Mouse (Mus musculus): Measurements from ENCODE around the gene 4930455H04Rik.

The 4930455H04Rik gene

GRCm38 (mm10) chr3:116967967-116968366 lies at the start of gene 4930455H04Rik:
4930455H04Rik (plus strand) TSS chr3:116968267.
- DNase-seq (ENCODE audit: low read depth, low spot score), result no peak

- no peak for DNase-seq (ENCODE audit: low read depth, low spot score)
Observed at GRCm38 (mm10) chr3:116921535-116921934, 46.5 kb upstream of the 4930455H04Rik start.

DNA sequence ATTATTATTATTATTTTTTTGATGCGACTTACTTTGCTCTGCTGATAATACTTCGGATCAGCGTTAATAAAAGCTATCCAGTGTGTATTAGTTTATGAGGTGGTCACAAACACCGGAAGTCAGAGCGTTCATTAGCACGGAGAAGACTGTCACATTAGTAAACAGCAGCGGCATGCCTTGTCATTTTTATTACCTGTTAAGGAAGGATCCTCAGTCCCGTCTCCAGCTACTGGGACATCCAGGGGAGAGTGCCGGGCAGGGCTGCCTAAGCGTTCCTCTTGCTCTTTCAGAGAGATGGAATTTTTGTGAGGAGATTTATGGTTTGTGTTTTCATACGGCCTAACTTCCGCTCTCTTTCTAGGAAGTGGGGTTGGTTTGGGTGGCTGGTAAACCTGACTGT lies 45.0 kb upstream of the 4930455H04Rik start:
- DNase-seq (ENCODE audit: low read depth, low spot score), result no peak

DNA sequence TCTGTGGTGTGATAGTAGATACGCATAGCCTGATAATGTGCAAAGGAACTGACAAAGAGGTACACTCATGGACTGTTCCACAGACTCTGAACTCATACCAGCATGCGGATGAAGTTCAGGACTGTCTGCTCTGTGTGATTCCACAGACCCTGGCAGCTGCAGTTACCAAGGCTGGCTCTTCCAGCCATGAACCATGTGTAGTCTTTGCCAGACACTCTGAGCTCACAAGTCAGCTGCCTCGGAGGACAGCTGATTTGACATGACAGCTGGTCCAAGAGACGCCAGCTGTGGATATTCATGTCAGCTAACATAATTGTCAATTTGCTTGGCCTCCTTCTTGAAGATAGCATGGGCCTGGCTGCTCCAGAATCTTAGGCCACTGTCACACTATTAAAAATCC lies 39.1 kb upstream of the 4930455H04Rik start:
- DNase-seq (ENCODE audit: low read depth, low spot score), result no peak

DNA sequence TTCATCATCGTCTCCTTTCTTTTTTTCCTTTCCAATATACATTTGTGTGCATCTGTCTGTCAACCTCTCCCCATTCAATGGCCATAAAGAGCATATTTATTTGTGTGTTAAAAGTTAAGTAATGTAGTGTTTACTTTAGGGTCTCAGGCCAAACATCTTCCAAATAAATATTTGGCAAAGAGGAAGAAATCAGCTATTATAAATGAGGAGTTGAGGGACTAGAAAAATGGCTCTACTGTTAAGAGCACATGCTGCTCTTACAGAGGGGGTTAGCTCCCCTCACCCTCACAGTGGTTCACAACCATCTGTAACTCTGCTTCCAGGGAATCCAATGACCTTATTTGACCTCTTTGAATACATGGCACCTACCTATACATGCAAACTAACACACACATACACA lies 34.9 kb upstream of the 4930455H04Rik start:
- no peak for DNase-seq (ENCODE audit: low read depth, low spot score)

- no peak for DNase-seq (ENCODE audit: low read depth, low spot score)
Observed at GRCm38 (mm10) chr3:116936934-116937691, 31.0 kb upstream of the 4930455H04Rik start.

DNA sequence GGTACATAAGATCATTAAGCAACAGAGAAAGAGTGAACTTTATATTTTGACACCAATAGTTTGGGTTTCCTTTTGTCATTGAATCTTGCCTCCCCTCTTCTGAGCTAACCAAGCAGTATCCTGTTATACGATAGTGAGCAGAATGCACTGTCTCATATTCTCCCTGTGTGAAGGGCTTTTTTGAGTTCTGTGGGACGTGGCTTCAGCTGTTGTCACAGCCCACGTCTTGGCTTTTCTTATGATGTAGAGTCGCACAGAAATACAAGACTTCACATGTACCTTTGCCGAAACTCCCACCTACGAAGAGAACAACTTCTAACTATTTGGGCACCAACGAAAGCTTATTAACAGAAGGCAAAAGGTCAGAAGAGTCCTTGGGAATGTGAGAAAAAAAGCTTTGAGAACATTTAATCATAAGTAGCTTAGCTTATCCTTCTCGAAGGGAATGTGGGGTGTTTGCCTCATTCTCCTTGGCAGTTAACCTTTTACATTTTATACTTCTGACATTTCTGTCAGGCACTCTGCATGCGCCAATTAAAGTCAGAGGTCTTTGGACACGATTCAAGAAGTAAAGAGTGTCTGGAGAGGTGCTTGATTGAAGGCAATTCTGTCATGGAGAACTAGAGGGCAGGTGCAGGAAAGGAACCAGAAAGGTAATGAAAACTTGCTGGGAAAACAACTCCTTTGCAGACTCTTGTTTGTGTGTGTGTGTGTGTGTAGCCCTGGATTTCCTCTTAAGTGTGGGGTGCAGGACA lies 27.1 kb upstream of the 4930455H04Rik start:
- DNase-seq (ENCODE audit: low read depth, low spot score), result no peak

DNA sequence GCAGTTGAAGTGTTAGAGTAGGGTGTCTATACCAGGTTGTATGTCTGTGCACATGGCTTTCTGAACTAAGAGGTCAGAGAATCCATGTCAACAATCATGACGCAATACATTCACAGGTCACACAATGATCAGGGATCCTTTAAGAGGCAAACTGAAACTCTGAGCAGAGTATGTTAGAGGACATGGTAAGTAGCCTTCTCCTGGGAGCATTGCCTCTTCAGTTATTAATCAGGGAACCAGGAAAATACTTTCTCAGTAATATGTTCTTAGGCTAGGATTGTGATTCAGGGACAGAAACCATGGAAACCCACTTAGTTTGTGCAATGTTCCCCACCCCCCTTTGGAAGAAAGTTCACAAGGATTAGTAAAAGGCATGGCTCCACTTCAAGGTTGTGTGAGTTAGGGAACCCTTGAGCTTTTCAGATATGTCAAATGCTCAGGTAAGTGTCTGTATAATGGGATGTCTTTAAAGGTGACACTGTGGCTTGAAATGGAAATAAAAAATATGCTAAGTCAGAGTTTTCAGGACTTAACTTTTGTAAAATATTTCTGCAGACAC lies 26.4 kb upstream of the 4930455H04Rik start:
- no peak for DNase-seq (ENCODE audit: low read depth, low spot score)

DNA sequence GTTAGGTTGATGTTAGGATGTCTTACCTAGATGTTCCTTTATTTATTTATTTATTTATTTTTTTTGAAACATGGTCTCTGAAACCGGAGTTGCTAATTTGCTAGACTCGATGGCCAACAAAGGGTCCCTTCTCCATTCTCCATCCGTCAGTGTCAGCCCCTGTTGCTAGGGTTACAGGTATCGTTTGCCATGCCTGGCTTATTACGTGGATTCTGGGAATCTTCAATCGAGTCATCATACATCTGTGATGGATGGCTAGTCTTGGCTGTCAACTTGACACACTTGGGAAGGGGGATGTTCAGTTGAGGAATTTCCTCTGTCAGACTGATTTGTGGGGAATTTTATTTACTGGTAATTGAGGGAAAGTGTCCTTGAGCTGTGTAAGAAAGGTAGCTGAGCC lies 25.3 kb upstream of the 4930455H04Rik start:
- no peak for DNase-seq (ENCODE audit: low read depth, low spot score)

GRCm38 (mm10) chr3:116943422-116943821 lies 24.6 kb upstream of the 4930455H04Rik start:
- no peak for DNase-seq (ENCODE audit: low read depth, low spot score)

DNA sequence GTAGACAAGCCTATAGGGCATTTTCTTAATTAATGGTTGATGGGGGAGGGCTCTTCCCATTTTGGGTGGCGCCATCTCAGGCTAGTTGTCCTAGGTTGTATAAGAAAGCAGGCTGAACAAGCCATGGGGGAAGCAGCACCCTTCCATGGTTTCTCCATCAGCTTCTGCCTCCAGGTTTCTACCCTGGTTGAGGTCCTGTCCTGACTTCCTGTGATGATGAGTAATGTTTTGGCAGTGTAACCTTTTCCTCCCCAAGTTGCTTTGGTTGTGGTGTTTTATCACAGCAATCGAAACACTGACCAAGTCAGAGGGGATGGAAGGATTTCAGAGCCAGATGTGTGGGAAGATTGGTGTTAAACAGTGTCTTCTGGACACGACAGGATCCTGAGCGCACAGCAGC lies 21.6 kb upstream of the 4930455H04Rik start:
- no peak for DNase-seq (ENCODE audit: low read depth, low spot score)

GRCm38 (mm10) chr3:116950665-116951115 lies 17.4 kb upstream of the 4930455H04Rik start:
- no peak for DNase-seq (ENCODE audit: low read depth, low spot score)

GRCm38 (mm10) chr3:116951489-116951888 lies 16.6 kb upstream of the 4930455H04Rik start:
- DNase-seq (ENCODE audit: low read depth, low spot score), result no peak

GRCm38 (mm10) chr3:116952242-116952899 lies 15.7 kb upstream of the 4930455H04Rik start:
- no peak for DNase-seq (ENCODE audit: low read depth, low spot score)

GRCm38 (mm10) chr3:116953366-116953765 lies 14.7 kb upstream of the 4930455H04Rik start:
- no peak for DNase-seq (ENCODE audit: low read depth, low spot score)

GRCm38 (mm10) chr3:116955061-116955460 lies 13.0 kb upstream of the 4930455H04Rik start:
- DNase-seq (ENCODE audit: low read depth, low spot score), result no peak

DNA sequence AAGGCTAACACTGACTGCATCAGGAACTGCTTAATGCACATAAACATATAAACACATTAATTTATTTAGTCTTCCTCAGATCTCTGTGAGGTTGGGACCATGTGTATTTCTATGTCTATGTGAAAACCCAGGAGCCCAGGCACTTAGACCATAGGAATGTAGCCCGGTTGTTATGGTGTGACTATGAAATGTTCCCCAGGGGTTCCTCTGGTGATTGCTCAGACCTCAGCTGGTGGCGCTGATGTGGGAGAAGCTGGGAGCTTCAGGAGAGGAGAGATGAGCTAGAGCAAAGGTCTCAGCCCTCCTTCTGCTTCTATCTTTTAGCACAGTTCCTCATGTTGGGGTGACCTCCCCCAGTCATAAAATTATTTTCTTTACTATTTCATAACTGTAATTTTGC lies 7.7 kb upstream of the 4930455H04Rik start:
- DNase-seq (ENCODE audit: low read depth, low spot score), result no peak

GRCm38 (mm10) chr3:116961354-116962142 lies 6.5 kb upstream of the 4930455H04Rik start:
- DNase-seq (ENCODE audit: low read depth, low spot score), result no peak

GRCm38 (mm10) chr3:116963213-116963612 lies 4.9 kb upstream of the 4930455H04Rik start:
- no peak for DNase-seq (ENCODE audit: low read depth, low spot score)

DNA sequence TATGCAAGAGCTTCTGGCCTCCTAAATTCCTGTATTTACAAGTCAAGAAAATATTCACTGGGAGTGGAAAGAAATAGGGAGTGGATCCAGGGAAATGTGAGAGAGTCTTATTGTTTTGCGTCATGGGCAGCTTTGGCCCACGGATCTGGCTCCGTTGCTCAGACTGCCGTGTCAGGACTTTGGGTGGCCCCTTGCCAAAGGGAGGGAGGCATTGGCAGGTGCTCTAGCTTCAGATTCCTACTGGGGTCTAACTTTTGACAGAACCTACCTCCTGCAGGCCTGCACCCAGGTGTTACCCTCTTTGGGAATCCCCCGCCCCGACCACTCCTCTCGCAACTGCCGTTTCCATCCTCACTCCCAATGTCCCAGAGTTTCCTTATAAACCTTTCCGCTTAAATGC lies 3.6 kb upstream of the 4930455H04Rik start:
- DNase-seq (ENCODE audit: low read depth, low spot score), result no peak

DNA sequence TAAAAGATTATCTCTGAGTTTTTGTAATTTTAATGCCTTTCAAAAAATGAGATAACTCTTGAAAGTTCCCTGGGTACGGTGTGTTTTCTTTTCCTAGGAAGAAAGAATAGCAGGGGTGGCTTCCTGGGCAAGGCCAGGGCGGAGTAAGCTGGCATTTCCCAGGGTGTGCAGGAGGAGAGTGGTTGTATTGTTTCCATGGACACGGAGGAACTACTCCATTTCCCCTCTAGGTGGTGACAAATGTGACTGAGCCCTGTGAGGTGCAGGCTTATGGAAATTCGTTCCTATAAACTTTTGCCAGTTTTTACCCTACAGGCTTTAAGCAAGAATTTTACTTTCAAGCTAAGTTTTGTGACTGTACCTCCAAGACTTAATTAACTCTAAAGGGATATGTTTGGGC lies 1.8 kb upstream of the 4930455H04Rik start:
- no peak for DNase-seq (ENCODE audit: low read depth, low spot score)
